Mouse (Mus musculus): Measurements from ENCODE around the gene Zswim3.
A peak's percentile ranks its signal among the peaks of the same experiment; 100 is the strongest.

The Zswim3 gene

GRCm38 (mm10) chr2:164806614-164807013, 1.7 kb downstream of the Zswim3 start:
- DNase-seq (ENCODE audit: low spot score) = no peak

GRCm38 (mm10) chr2:164813557-164813956, 8.7 kb downstream of the Zswim3 start:
- no peak for DNase-seq (ENCODE audit: low spot score)

- DNase-seq (ENCODE audit: low spot score) = no peak
Observed at GRCm38 (mm10) chr2:164815348-164815747, 10.4 kb downstream of the Zswim3 start.

GRCm38 (mm10) chr2:164815821-164816220, 10.9 kb downstream of the Zswim3 start:
- peak; percentile 44 for DNase-seq (ENCODE audit: low spot score)

- DNase-seq (ENCODE audit: low spot score) = no peak
Observed at GRCm38 (mm10) chr2:164817206-164817605, 12.3 kb downstream of the Zswim3 start.

- no peak for DNase-seq (ENCODE audit: low spot score)
Observed at GRCm38 (mm10) chr2:164817703-164818102, 12.8 kb downstream of the Zswim3 start.

GRCm38 (mm10) chr2:164821060-164821459, 16.2 kb downstream of the Zswim3 start:
- no peak for DNase-seq (ENCODE audit: low spot score)

GRCm38 (mm10) chr2:164822636-164823165, 17.8 kb downstream of the Zswim3 start, which contains the start of gene Zswim1:
Gene Zswim1 (plus strand): TSS chr2:164822686.
- peak; percentile 99 for DNase-seq (ENCODE audit: low spot score)

- DNase-seq (ENCODE audit: low spot score) = peak; percentile 46
Observed at GRCm38 (mm10) chr2:164823181-164823585, 18.3 kb downstream of the Zswim3 start.

- DNase-seq (ENCODE audit: low spot score) = no peak
Observed at GRCm38 (mm10) chr2:164823969-164824368, 19.1 kb downstream of the Zswim3 start.

GRCm38 (mm10) chr2:164825521-164825920, 20.6 kb downstream of the Zswim3 start:
- DNase-seq (ENCODE audit: low spot score) = no peak

- no peak for DNase-seq (ENCODE audit: low spot score)
Observed at GRCm38 (mm10) chr2:164827146-164827850, 22.4 kb downstream of the Zswim3 start.

GRCm38 (mm10) chr2:164828437-164828836, 23.5 kb downstream of the Zswim3 start, which contains the start of gene Spata25:
Gene Spata25 (minus strand): TSS chr2:164828537.
- DNase-seq (ENCODE audit: low spot score) = no peak

- DNase-seq (ENCODE audit: low spot score) = no peak
Observed at GRCm38 (mm10) chr2:164829090-164829489, 24.2 kb downstream of the Zswim3 start.

GRCm38 (mm10) chr2:164831029-164831428, 26.1 kb downstream of the Zswim3 start:
- DNase-seq (ENCODE audit: low spot score) = no peak

GRCm38 (mm10) chr2:164832032-164832747, 27.3 kb downstream of the Zswim3 start:
- no peak for DNase-seq (ENCODE audit: low spot score)

GRCm38 (mm10) chr2:164832748-164833301, 27.9 kb downstream of the Zswim3 start, which contains the start of gene Ctsa:
Gene Ctsa (plus strand): TSS chr2:164832873.
- peak; percentile 73 for DNase-seq (ENCODE audit: low spot score)

- DNase-seq (ENCODE audit: low spot score) = peak; percentile 90
Observed at GRCm38 (mm10) chr2:164833314-164833959, 28.5 kb downstream of the Zswim3 start, which contains the start of gene Neurl2. Gene Neurl2 (minus strand): TSS chr2:164833456.

GRCm38 (mm10) chr2:164834531-164834930, 29.6 kb downstream of the Zswim3 start:
- DNase-seq (ENCODE audit: low spot score) = no peak

- no peak for DNase-seq (ENCODE audit: low spot score)
Observed at GRCm38 (mm10) chr2:164835164-164835563, 30.3 kb downstream of the Zswim3 start.

- DNase-seq (ENCODE audit: low spot score) = peak; percentile 23
Observed at GRCm38 (mm10) chr2:164845782-164846181, 40.9 kb downstream of the Zswim3 start.

GRCm38 (mm10) chr2:164850061-164850460, 45.2 kb downstream of the Zswim3 start:
- DNase-seq (ENCODE audit: low spot score) = no peak

Data from c-Kit-positive CD71-positive TER-119-positive erythroid progenitor cells, embryonic 14.5 days (primary cell).